Mouse (Mus musculus) limb, embryonic 15.5 days (tissue): ENCODE results near the gene Retreg1. TPM values are rescaled to one million over a fixed set of nuclear protein-coding genes. Genes with fewer than 3 reads are reported as not detected.

ENCODE experiments used
- ATAC-seq: fragments of 200-750 bp; cut with Nextera tagmentation; 2 replicates; pipeline ENCODE4 v1.8.0; 2017; ENCODE audit warnings: low read depth, moderate TSS enrichment; ENCODE audit not compliant: insufficient number of reproducible peaks, low FRiP score, low TSS enrichment
- H3K27ac ChIP-seq: fragments of 300-500 bp; sonication (generic); 2 replicates; pipeline ENCODE4 v1.5.1; 2015; ENCODE audit warnings: moderate library complexity, mild to moderate bottlenecking, inconsistent platforms
- H3K27me3 ChIP-seq: fragments of 300-500 bp; sonication (generic); 2 replicates; pipeline ENCODE4 v1.6.1; 2015; ENCODE audit warnings: inconsistent platforms
- H3K36me3 ChIP-seq: fragments of 300-500 bp; sonication (generic); 2 replicates; pipeline ENCODE4 v1.6.1; 2015; ENCODE audit warnings: inconsistent platforms
- H3K4me1 ChIP-seq: fragments of 300-500 bp; sonication (generic); 2 replicates; pipeline ENCODE4 v1.6.1; 2015; ENCODE audit warnings: inconsistent platforms
- H3K4me2 ChIP-seq: fragments of 300-500 bp; sonication (generic); 2 replicates; pipeline ENCODE4 v1.6.1; 2015; ENCODE audit warnings: mild to moderate bottlenecking, inconsistent platforms
- H3K4me3 ChIP-seq: fragments of 300-500 bp; sonication (generic); 2 replicates; pipeline ENCODE4 v1.5.1; 2015; ENCODE audit warnings: mild to moderate bottlenecking, inconsistent platforms
- H3K9ac ChIP-seq: fragments of 300-500 bp; sonication (generic); 2 replicates; pipeline ENCODE4 v1.6.1; 2015; ENCODE audit warnings: inconsistent platforms
- H3K9me3 ChIP-seq: fragments of 300-500 bp; sonication (generic); 2 replicates; pipeline ENCODE4 v1.6.1; 2016; ENCODE audit warnings: inconsistent platforms
- WGBS: fragments of 180-500 bp; shearing (Covaris S2); methylation state at CpG from one replicate; pipeline ENCODE4 v1.1.7; 2015; 5-methylcytosine and 5-hydroxymethylcytosine counted together
- polyA plus RNA-seq: library from polyadenylated mRNA; unstranded; fragments of >200 nt; fragmentation: Nextera tagmentation; extraction: Ambion mirVana; gene quantifications from 2 replicates; pipeline ENCODE4 v1.2.1, GENCODE M21; 2015

The Retreg1 gene
- polyA plus RNA-seq, 1 experiment from 2014 or later, result 5.1 TPM

DNA sequence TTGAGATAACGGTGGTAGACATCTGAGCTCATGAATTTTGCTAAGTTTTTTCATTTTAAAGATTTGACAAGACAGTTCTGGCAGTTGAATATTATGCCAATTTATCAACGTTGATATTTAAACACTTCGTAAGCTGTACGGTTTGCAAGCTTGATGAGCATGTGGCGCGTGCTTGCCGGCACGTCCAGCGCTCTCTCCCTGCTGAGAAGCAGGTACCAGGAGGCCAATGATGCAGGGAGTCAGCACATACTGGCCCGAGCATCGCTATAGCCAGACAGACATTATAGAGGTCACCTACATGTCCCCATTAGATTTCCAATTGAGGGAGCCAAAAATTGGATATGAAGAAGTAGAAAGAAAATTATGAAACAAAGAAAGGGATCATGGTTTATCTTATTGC, 98.5 kb downstream of the Retreg1 start:
- Histone ChIP-seq H3K27ac (no peak overlapping the region), H3K4me3 (no peak overlapping the region), H3K9me3 (no peaks in the 10 kb centered on the region), H3K4me2 (no peak overlapping the region), H3K9ac (no peak overlapping the region), H3K36me3 (no peaks in the 10 kb centered on the region), H3K4me1 (peaks cover 4% of the 10 kb centered on the region; the same call in 1 of the 2 replicates), H3K27me3 (no peaks in the 10 kb centered on the region)
- WGBS, result 78% methylated on average over 11 of the region's 11 CpGs
- ATAC-seq, result no peak

DNA sequence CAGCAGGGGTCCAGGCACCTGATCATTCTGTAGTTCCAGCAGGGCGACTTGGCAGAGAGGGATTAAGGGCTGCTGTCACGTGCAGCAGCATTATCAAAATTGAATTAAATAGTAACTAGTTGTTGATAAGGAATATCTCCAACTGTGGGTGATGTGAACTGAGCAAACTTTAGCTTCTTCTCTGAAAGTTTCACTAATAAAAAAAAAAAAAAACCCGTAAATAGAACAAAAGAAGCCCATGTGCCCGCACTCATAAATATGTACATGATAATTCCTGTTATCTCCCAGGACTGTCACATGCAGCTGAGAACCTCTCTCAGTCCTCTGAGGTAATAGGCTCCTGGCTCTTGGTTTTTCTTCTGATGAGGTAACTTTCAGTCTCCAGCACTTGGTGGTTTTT, 99.4 kb downstream of the Retreg1 start:
- no peaks in the 10 kb centered on the region for H3K36me3 ChIP-seq
- no peak for ATAC-seq
- 73% methylated on average over 4 of the region's 4 CpGs for WGBS
- H3K27me3 ChIP-seq, result no peaks in the 10 kb centered on the region
- peaks cover 4% of the 10 kb centered on the region; the same call in 1 of the 2 replicates for H3K4me1 ChIP-seq
- no peak overlapping the region for H3K9ac ChIP-seq
- no peak overlapping the region for H3K27ac ChIP-seq
- no peak overlapping the region for H3K4me3 ChIP-seq
- H3K4me2 ChIP-seq, result no peak overlapping the region
- no peaks in the 10 kb centered on the region for H3K9me3 ChIP-seq

DNA sequence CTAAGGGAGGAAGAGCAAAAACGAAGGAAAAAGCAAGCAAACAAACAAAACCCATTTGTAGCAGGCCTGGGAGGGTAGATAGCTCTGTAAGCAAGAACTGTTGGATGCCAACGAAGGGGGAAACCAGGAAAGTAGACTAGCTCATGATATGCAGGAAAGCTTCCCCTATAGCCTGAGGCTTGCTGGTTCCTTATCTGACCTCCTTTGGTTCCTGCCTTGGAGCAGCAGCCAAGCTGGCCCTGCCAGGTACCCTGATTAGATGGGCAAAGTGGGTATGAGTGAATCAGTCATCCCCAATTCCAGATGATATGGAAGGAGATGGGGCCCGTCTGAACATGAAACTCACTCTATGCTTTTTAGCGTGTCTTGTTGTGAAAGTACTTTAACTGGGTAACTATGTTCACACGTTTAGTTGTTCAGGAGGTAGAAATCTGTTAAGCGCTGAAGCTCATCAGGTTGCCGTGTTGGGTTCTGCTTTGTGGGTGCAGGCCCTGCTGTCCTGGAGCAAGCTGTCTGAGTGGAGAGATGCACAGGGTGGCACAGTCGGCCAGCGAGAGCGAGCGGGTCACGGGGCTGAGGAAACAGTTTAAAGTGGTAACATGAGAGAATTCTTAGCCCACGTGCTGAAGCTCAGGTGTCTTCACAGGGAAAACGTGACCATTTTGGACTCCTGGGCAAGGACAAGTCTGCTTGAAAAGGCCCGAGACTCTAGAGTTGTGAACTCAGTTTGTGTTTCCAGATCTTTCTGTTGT, 100.6 kb downstream of the Retreg1 start:
- WGBS, result 85% methylated on average over 15 of the region's 15 CpGs
- Histone ChIP-seq H3K4me1 (peaks cover 4% of the 10 kb centered on the region; the same call in 1 of the 2 replicates), H3K9ac (no peak overlapping the region)

DNA sequence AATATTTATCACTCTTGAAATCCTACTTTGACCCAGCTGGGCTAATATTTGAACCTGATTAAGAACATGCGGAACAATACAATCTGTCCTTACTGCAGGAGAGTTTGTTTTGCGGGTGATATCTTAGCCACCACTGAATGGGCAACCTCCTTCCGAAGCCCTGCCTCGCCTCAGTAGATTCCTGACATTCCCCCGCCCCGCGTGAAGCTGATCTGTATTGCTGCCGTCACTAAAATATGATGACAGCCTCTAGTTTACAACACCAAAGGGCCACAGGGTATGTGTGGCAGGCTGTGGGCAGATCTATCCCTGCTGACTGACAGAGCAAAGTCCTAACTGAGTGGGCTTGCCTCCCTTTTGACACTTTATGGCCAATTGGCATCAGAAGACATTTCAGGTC, 102.2 kb downstream of the Retreg1 start:
- Histone ChIP-seq H3K27me3 (no peaks in the 10 kb centered on the region), H3K9ac (no peak overlapping the region), H3K36me3 (no peaks in the 10 kb centered on the region), H3K27ac (no peak overlapping the region), H3K9me3 (no peaks in the 10 kb centered on the region), H3K4me3 (no peak overlapping the region), H3K4me1 (peaks cover 4% of the 10 kb centered on the region; the same call in 1 of the 2 replicates), H3K4me2 (no peak overlapping the region)
- WGBS, result 65% methylated on average over 8 of the region's 8 CpGs
- no peak for ATAC-seq

More for the DNA sequence above, 100.6 kb downstream of the Retreg1 start:
- Histone ChIP-seq H3K4me3 (no peak overlapping the region), H3K9me3 (no peaks in the 10 kb centered on the region), H3K27ac (no peak overlapping the region), H3K36me3 (no peaks in the 10 kb centered on the region), H3K4me2 (no peak overlapping the region), H3K27me3 (no peaks in the 10 kb centered on the region)
- ATAC-seq, result no peak

DNA sequence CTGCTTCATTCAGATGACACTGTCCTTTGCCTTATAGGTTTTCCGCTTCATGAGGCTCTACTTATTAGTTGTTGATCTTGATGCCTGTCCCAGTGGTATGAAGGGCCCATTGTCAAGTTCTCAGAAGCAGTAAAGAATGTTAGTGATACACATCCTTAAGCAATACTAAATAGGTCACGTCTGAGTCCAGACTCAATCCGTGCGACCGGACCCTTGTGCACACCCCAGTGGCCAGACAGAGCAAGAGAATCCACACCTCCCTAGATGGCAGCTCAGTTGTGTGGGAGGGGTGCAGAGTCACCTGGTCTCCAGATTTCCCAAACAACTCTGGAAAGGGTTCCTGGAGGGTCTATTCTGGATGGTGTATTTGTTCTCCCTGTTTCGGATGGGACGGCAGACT, 103.5 kb downstream of the Retreg1 start:
- Histone ChIP-seq H3K9me3 (no peaks in the 10 kb centered on the region), H3K9ac (no peak overlapping the region), H3K4me2 (no peak overlapping the region), H3K4me1 (no peaks in the 10 kb centered on the region), H3K27me3 (no peaks in the 10 kb centered on the region), H3K36me3 (no peaks in the 10 kb centered on the region), H3K27ac (no peak overlapping the region), H3K4me3 (no peak overlapping the region)
- no peak for ATAC-seq
- 92% methylated on average over 7 of the region's 7 CpGs for WGBS

DNA sequence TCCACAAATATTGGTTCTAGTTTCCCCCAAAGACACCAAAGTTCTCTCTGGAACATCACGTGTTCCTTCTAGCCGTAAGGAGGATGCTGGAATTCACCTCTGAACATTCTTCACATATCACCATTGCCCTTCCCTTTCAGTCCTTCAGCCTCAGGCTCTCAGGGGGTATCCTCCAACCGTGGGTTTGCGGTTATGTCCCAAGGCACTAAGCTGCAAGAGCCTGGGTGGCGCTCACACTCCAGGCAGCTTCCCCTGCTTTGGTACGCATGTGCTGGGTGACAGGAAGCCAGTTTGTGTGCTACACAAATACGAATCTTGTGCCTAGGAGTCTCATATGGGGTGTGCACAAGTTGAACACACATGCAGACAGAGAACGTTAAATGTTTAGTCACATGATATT, 104.4 kb downstream of the Retreg1 start:
- Histone ChIP-seq H3K9ac (no peak overlapping the region), H3K4me1 (no peaks in the 10 kb centered on the region), H3K4me2 (no peak overlapping the region), H3K27ac (no peak overlapping the region), H3K9me3 (no peaks in the 10 kb centered on the region), H3K27me3 (no peaks in the 10 kb centered on the region), H3K36me3 (no peaks in the 10 kb centered on the region), H3K4me3 (no peak overlapping the region)
- ATAC-seq, result no peak
- 68% methylated on average over 8 of the region's 8 CpGs for WGBS

DNA sequence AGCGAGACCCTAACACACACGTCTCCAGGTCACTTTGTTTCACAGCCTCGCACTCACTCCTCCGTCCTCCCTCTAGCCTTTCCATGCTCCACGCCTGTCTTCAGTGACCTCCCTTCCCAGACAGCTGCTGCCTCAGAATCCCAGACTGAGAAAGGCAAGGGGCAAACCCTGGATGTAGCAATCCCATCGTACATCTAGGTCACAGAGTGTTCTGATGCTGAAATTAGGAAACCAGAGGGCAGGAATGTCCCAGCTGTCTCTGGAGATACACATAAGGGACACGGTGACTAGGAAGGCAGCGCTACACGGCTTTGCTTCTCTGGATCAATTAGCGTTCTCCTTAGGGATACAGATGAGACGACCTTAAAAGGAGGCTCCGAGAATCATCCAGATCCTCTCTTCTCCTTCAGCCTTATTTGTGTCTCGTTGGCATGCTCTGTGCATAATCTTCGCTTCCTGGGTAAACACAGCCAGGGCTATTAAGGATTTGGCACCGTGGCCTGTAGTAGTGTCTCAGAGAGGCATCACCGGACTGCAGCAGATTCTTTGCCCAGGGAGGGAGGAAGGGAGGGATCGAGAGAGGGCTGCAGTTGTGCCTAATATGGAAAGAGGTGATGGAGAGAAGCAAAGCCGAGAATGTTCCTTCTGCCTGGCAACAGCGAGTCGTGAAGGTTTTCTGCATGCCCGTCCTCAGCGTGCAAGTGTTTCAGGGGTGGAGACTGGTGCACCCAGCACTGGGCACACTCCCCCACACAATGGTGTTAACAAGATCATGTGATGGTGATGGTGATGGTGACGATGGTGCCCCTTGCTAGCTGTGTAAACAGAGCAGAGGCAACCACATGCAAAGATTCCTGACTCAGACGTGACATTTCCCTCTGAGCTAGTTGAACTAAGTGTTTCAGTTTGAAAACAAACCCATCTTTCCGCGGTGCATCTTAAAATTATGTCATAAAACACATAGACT, 105.6 kb downstream of the Retreg1 start:
- Histone ChIP-seq H3K9ac (no peak overlapping the region), H3K9me3 (no peaks in the 10 kb centered on the region), H3K4me2 (no peak overlapping the region), H3K4me1 (no peaks in the 10 kb centered on the region), H3K27me3 (no peaks in the 10 kb centered on the region), H3K27ac (no peak overlapping the region), H3K36me3 (no peaks in the 10 kb centered on the region), H3K4me3 (no peak overlapping the region)
- no peak for ATAC-seq
- 82% methylated on average over 26 of the region's 26 CpGs for WGBS

DNA sequence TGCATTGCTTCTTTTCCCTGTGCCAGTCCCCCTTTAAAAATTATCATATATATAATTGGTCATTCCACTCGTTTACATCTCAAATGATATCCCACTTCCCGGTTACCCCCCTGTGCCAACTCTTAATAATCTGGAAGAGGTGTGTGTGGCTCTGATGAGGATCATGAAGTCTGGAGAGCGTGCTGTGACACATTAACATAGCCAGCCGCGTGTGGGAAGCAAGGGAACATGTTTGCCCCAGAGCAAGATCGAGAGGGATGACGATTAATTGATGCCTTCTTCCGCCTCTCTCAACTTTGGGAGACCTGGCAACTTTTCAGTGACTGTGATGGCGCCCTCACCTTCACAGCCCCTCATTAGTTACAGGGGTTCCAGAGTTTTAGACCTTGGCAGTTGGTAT, 106.7 kb downstream of the Retreg1 start:
- H3K9ac ChIP-seq, result no peak overlapping the region
- peaks cover 2% of the 10 kb centered on the region; the same call in 1 of the 2 replicates for H3K4me1 ChIP-seq
- no peak overlapping the region for H3K27ac ChIP-seq
- H3K36me3 ChIP-seq, result no peaks in the 10 kb centered on the region
- H3K9me3 ChIP-seq, result no peaks in the 10 kb centered on the region
- no peak overlapping the region for H3K4me3 ChIP-seq
- H3K27me3 ChIP-seq, result no peaks in the 10 kb centered on the region
- WGBS, result 63% methylated on average over 9 of the region's 9 CpGs
- ATAC-seq, result no peak
- H3K4me2 ChIP-seq, result no peak overlapping the region

DNA sequence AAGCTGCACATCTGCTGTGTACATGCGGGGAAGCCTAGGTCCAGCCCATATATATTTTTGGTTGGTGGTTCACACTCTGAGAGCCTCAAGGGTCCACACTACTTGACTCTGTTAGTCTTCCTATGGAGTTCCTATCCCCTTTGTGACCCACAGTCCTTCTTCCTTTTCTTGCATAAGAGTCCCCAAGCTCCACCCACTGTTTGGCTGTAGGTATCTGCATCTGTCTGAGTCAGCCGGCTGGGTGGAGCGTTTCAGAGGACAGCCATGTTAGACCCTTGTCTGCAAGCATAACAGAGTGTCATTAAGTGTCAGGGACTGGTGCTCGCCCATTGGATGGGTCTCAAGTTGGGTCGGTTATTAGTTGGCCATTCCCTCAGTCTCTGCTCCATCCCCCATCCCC, 107.6 kb downstream of the Retreg1 start:
- Histone ChIP-seq H3K9ac (no peak overlapping the region), H3K4me1 (peaks cover 5% of the 10 kb centered on the region; the same call in 1 of the 2 replicates), H3K9me3 (no peaks in the 10 kb centered on the region), H3K4me2 (no peak overlapping the region), H3K4me3 (no peak overlapping the region), H3K27ac (no peak overlapping the region), H3K36me3 (no peaks in the 10 kb centered on the region), H3K27me3 (no peaks in the 10 kb centered on the region)
- WGBS, result 81% methylated on average over 5 of the region's 5 CpGs
- ATAC-seq, result no peak

DNA sequence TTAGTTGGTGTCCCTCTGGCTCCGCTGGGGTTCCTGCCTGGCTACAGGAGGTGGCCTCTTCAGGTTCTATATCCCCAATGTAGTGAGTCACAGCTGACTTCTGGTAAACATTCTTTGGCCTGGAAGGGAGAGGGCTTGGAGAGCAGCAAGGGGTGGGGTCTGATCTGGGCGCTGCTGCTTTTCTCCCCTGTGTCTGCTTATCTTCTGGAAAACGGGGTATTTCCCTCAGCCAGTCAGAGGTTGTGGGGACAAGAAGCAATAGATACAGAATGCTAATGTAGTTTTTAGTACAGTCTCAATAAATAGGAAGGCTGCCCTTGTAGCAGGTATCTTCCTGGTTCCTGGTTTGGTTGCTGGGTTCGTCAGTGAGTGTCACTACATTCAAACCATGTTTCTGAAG, 108.1 kb downstream of the Retreg1 start:
- no peaks in the 10 kb centered on the region for H3K36me3 ChIP-seq
- H3K27ac ChIP-seq, result no peak overlapping the region
- no peaks in the 10 kb centered on the region for H3K27me3 ChIP-seq
- no peak overlapping the region for H3K4me2 ChIP-seq
- no peaks in the 10 kb centered on the region for H3K9me3 ChIP-seq
- H3K9ac ChIP-seq, result no peak overlapping the region
- peaks cover 5% of the 10 kb centered on the region; the same call in 1 of the 2 replicates for H3K4me1 ChIP-seq
- H3K4me3 ChIP-seq, result no peak overlapping the region
- ATAC-seq, result no peak
- WGBS, result 84% methylated on average over 4 of the region's 4 CpGs

DNA sequence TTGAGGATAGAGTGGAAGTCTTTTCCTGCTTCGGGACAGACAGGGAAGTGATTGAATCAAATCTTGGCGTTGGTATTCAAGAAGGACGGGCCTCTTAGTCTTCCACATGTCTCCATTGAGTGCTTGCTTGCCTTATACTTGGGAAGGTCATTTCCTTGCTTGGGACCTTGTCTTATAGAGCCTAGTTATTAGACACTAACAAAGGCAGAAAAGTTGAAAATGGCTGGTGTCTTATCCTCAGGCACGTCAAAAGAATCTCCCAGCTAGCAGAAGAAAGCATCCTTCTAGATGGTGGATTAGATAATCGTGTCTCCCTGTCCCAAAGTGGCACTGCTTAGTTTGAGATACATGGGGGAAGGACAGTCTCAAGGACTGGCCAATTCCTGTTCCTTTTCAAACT, 113.0 kb downstream of the Retreg1 start:
- H3K4me3 ChIP-seq, result no peak overlapping the region
- H3K9ac ChIP-seq, result no peak overlapping the region
- peaks cover 8% of the 10 kb centered on the region for H3K4me1 ChIP-seq
- no peak overlapping the region for H3K27ac ChIP-seq
- WGBS, result 61% methylated on average over 5 of the region's 5 CpGs
- H3K27me3 ChIP-seq, result no peaks in the 10 kb centered on the region
- H3K4me2 ChIP-seq, result no peak overlapping the region
- no peaks in the 10 kb centered on the region for H3K36me3 ChIP-seq
- no peaks in the 10 kb centered on the region for H3K9me3 ChIP-seq
- ATAC-seq, result no peak
